Mouse (Mus musculus): Measurements from ENCODE around the gene Lrfn3. TPM values are rescaled to one million over a fixed set of nuclear protein-coding genes. Genes with fewer than 3 reads are reported as not detected.

The Lrfn3 gene
- polyA plus RNA-seq, 1 experiment from 2014 or later = 15.8 TPM

DNA sequence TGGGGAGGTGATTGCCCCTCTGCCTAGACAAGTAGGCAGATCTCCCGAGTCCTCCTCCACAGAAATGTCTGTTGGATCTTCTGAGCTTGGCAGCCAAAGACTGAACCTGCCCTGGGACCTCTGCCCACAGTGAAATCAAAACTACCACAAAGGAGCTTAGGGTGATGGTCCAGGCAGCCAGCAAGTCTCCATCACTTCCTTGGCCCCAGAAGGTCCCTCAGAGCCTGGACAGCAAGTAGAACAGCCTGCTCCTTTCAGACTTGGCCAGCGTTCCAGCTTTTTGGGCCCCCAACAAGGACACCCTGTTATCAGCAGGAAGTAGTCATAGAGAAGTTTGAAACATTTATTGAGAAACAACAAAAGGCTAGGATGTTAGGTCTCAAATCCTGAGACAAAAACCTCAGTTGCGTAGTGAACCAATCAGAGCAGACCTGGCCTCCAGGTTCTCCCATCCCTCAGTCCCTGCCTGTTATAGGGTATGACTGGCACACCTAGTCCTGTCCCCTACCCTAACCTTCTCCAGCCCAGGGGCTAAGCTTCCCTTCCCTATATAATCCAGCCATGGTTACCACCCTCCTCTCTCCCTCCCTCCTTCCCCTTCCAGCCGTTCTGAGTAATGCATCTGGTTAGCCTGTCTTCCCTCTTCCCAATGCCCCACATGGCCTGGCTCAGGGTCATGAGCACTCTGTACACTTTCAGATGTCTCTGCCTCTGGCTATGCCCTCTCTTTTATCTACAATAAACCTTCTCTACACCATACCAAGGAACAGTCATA is 30.4 kb upstream of the Lrfn3 start:
- H3K9me3 ChIP-seq (ENCODE audit: control insufficient read depth, low read length) = no peaks in the 10 kb centered on the region
- no peaks in the 10 kb centered on the region for H3K36me3 ChIP-seq (ENCODE audit: control insufficient read depth, insufficient read depth, low read length)
- no peak for ATAC-seq
- no peak overlapping the region for H3K4me2 ChIP-seq (ENCODE audit: low read length)
- H3K4me3 ChIP-seq (ENCODE audit: low read length) = no peak overlapping the region
- 75% methylated on average over 4 of the region's 4 CpGs for WGBS
- no peak overlapping the region for H3K27ac ChIP-seq (ENCODE audit: low read depth, low read length)
- no peaks in the 10 kb centered on the region for H3K27me3 ChIP-seq (replicated peaks; ENCODE audit: control insufficient read depth, insufficient read depth, low read length)
- H3K9ac ChIP-seq (ENCODE audit: low read depth, low read length) = no peak overlapping the region
- H3K4me1 ChIP-seq (ENCODE audit: control insufficient read depth, insufficient read depth, low read depth, low read length) = no peaks in the 10 kb centered on the region

DNA sequence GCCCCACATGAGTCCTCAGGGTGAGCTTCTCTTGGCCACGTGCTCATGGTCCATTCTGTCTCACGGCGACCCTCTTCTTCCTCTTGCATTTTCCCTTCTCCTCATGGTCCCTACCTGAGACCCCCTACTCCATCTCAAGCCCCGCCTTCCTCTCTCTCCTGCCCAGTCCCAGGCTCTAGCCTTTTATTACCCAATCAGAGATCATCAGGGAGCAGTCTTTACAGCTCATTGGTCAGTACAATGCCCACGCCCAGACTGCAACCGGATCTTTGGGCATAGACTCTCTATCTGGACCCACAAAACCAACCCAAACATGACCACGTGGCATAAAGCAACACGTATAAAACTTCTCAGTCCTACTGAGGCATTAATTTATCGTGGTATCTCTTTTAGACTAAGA is 21.5 kb upstream of the Lrfn3 start:
- no peaks in the 10 kb centered on the region; the same call in 1 of the 2 replicates for H3K27me3 ChIP-seq (replicated peaks; ENCODE audit: control insufficient read depth, insufficient read depth, low read length)
- no peak overlapping the region for H3K9ac ChIP-seq (ENCODE audit: low read depth, low read length)
- no peaks in the 10 kb centered on the region for H3K36me3 ChIP-seq (ENCODE audit: control insufficient read depth, insufficient read depth, low read length)
- H3K4me1 ChIP-seq (ENCODE audit: control insufficient read depth, insufficient read depth, low read depth, low read length) = no peaks in the 10 kb centered on the region
- no peaks in the 10 kb centered on the region for H3K9me3 ChIP-seq (ENCODE audit: control insufficient read depth, low read length)
- no peak for ATAC-seq
- 88% methylated on average over 9 of the region's 9 CpGs for WGBS
- no peak overlapping the region for H3K4me3 ChIP-seq (ENCODE audit: low read length)
- no peak overlapping the region for H3K27ac ChIP-seq (ENCODE audit: low read depth, low read length)
- H3K4me2 ChIP-seq (ENCODE audit: low read length) = no peak overlapping the region

DNA sequence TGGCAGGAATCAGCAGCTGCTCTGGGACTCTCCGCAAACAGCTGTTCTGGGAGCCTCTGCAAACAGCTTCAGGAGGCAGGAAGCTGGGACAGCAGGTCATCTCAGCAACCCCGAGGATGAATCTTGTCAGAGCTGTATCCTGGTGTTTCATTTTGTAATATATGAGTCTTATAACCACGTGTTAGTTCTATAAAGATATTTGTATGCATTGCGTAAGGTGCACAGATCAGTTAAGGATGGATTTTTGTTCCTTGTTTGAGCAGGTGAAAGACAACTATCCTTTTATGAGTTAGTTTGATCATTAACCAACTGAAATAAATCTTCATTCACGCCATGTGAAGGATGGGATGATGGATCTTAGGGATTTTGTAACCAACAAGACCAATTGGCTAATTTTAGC is 17.5 kb upstream of the Lrfn3 start:
- Histone ChIP-seq H3K36me3 (ENCODE audit: control insufficient read depth, insufficient read depth, low read length) (no peaks in the 10 kb centered on the region), H3K4me2 (ENCODE audit: low read length) (no peak overlapping the region)
- WGBS = 67% methylated on average over 5 of the region's 5 CpGs

DNA sequence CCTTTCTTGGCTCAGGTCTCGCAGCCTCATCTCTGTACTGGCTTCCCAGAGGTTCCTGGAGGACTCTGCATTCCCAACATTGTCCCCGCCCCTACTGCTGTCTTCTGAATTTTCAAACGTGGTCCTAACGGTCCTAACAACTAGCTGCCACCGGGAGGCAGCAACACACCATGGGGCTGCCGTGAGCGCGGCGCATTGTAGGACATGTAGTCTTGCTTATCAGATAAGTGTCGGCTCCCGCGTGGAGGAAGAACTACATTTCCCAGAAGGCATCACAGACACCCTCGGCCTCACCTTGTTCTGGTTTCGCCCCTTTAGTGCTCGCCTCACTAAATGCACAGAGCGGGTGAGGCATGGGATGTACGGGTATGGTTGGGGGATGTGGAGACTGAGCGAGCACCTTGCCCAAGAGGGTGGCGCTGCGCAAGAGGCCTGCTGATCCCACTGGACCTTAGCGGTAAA is 11.0 kb upstream of the Lrfn3 start:
- H3K27ac ChIP-seq (ENCODE audit: low read depth, low read length) = peak overlapping the region; percentile 91
- peak overlapping the region; percentile 73 for H3K9ac ChIP-seq (ENCODE audit: low read depth, low read length)
- H3K4me2 ChIP-seq (ENCODE audit: low read length) = peak overlapping the region; percentile 78
- H3K4me1 ChIP-seq (ENCODE audit: control insufficient read depth, insufficient read depth, low read depth, low read length) = no peaks in the 10 kb centered on the region
- under 1% methylated on average over 21 of the region's 21 CpGs for WGBS
- H3K27me3 ChIP-seq (replicated peaks; ENCODE audit: control insufficient read depth, insufficient read depth, low read length) = no peaks in the 10 kb centered on the region
- no peaks in the 10 kb centered on the region for H3K36me3 ChIP-seq (ENCODE audit: control insufficient read depth, insufficient read depth, low read length)
- H3K9me3 ChIP-seq (ENCODE audit: control insufficient read depth, low read length) = no peaks in the 10 kb centered on the region
- peak overlapping the region; percentile 54 for H3K4me3 ChIP-seq (ENCODE audit: low read length)
- ATAC-seq = peak; percentile 100

More for the DNA sequence above, 17.5 kb upstream of the Lrfn3 start:
- no peak overlapping the region for H3K4me3 ChIP-seq (ENCODE audit: low read length)
- no peak for ATAC-seq
- no peak overlapping the region for H3K27ac ChIP-seq (ENCODE audit: low read depth, low read length)
- H3K4me1 ChIP-seq (ENCODE audit: control insufficient read depth, insufficient read depth, low read depth, low read length) = no peaks in the 10 kb centered on the region
- no peak overlapping the region for H3K9ac ChIP-seq (ENCODE audit: low read depth, low read length)
- H3K27me3 ChIP-seq (replicated peaks; ENCODE audit: control insufficient read depth, insufficient read depth, low read length) = no peaks in the 10 kb centered on the region; the same call in 1 of the 2 replicates
- no peaks in the 10 kb centered on the region for H3K9me3 ChIP-seq (ENCODE audit: control insufficient read depth, low read length)

DNA sequence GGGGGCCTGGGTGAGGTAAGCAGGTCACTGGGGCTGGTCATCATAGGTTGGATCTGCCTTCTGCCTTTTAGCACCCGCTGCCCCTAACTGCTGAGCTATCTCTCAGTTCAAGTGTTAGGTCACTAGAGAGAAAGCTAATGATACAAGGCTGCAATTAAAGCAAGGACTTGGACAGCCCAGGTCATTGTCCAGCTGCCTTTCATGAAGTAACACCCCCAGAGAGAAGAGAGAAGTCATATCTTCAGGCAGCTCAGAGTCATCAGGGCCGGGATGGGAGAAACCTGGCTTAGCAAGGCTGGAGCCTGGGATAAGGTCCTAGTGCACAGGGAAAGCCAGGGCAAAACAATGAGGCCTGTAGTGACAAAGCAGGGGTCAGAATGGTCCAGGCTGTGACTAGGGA is 4.9 kb upstream of the Lrfn3 start:
- ATAC-seq = no peak
- no peaks in the 10 kb centered on the region for H3K9me3 ChIP-seq (ENCODE audit: control insufficient read depth, low read length)
- WGBS = 78% methylated on average over 2 of the region's 2 CpGs
- no peaks in the 10 kb centered on the region for H3K36me3 ChIP-seq (ENCODE audit: control insufficient read depth, insufficient read depth, low read length)
- no peak overlapping the region for H3K4me3 ChIP-seq (ENCODE audit: low read length)
- no peaks in the 10 kb centered on the region for H3K27me3 ChIP-seq (replicated peaks; ENCODE audit: control insufficient read depth, insufficient read depth, low read length)
- no peak overlapping the region for H3K9ac ChIP-seq (ENCODE audit: low read depth, low read length)
- no peak overlapping the region for H3K27ac ChIP-seq (ENCODE audit: low read depth, low read length)
- peaks cover 8% of the 10 kb centered on the region for H3K4me1 ChIP-seq (ENCODE audit: control insufficient read depth, insufficient read depth, low read depth, low read length)
- H3K4me2 ChIP-seq (ENCODE audit: low read length) = no peak overlapping the region

DNA sequence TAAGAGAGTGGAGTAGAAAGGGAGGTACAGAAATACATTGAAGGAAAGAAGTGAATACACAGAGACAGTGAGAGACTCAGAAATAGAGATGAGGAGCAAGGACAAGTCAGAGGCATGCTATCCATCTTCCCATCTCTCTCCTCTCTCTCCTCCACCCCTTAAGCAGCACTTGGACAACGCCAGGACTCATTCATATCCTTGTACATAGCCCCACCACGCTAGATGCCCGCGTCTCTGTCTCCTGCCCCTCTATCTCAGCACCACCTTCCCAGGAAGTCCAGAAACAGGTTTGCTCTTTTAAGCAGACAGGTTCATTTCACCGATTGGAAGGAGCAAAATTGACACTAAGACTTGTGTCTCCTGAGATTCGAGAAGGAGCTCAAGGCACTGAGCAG is 769 bp upstream of the Lrfn3 start:
- Histone ChIP-seq H3K36me3 (ENCODE audit: control insufficient read depth, insufficient read depth, low read length) (peaks cover 8% of the 10 kb centered on the region; the same call in 1 of the 2 replicates), H3K27me3 (replicated peaks; ENCODE audit: control insufficient read depth, insufficient read depth, low read length) (no peaks in the 10 kb centered on the region), H3K9me3 (ENCODE audit: control insufficient read depth, low read length) (no peaks in the 10 kb centered on the region), H3K4me2 (ENCODE audit: low read length) (peak overlapping the region; percentile 71), H3K9ac (ENCODE audit: low read depth, low read length) (peak overlapping the region; percentile 96), H3K27ac (ENCODE audit: low read depth, low read length) (peak overlapping the region; percentile 74), H3K4me1 (ENCODE audit: control insufficient read depth, insufficient read depth, low read depth, low read length) (peaks cover 45% of the 10 kb centered on the region), H3K4me3 (ENCODE audit: low read length) (peak overlapping the region; percentile 83)
- peak; percentile 48 for ATAC-seq
- WGBS = 65% methylated on average over 6 of the region's 6 CpGs

DNA sequence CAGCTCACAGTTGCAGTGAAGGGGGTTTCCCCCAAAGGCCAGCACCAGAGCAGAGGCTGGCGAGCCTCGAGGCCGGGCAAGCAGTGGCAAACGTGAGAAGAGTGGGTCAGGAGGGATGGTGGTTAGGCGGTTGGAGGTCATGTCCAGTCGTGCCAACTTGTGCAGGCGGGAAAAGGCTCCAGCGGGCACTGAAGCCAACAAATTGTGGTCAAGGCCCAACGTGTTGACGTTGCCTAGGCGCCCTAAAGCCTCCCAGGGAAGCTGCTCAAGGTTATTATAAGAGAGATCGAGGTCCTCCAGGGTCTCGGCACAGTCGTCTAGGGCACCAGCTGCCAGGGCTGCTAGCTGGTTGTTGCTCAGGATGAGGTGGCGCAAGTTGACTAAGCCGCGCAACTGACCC is 2.5 kb downstream of the Lrfn3 start:
- 84% methylated on average over 17 of the region's 17 CpGs for WGBS
- Histone ChIP-seq H3K36me3 (ENCODE audit: control insufficient read depth, insufficient read depth, low read length) (peaks cover 17% of the 10 kb centered on the region), H3K4me3 (ENCODE audit: low read length) (no peak overlapping the region), H3K9ac (ENCODE audit: low read depth, low read length) (no peak overlapping the region), H3K9me3 (ENCODE audit: control insufficient read depth, low read length) (no peaks in the 10 kb centered on the region), H3K27me3 (replicated peaks; ENCODE audit: control insufficient read depth, insufficient read depth, low read length) (no peaks in the 10 kb centered on the region), H3K4me1 (ENCODE audit: control insufficient read depth, insufficient read depth, low read depth, low read length) (peaks cover 45% of the 10 kb centered on the region), H3K27ac (ENCODE audit: low read depth, low read length) (no peak overlapping the region), H3K4me2 (ENCODE audit: low read length) (peak overlapping the region; percentile 10)
- no peak for ATAC-seq

DNA sequence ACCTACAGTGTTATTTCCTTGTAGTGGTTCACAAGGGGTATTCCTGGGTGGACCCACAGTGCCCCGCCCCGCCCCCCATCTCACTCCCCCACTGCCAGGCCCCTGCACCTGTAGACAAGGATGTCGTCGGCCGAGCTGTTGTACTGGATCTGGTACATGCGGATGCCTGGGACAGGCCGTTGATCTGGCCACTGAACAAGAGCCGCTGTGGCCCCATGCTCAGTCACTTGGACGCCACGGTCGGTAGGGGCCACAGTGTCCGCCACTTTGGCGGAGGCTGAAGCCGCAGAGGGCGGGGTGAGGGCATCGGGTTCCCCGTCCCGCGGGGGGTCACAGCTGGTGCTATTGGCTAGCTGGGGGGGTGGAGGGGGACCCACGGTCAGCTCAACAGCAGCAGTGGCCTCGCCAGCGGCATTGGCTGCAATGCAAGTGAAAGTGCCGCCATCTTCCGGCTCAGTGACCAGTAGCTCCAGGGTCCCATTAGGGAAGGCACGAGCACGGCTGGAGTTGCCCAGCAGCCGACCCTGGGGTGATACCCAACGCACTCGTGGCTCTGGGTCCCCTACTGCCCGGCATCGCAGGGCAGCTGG is 3.2 kb downstream of the Lrfn3 start:
- H3K9ac ChIP-seq (ENCODE audit: low read depth, low read length) = no peak overlapping the region
- 72% methylated on average over 31 of the region's 31 CpGs for WGBS
- H3K27ac ChIP-seq (ENCODE audit: low read depth, low read length) = no peak overlapping the region
- peak overlapping the region; percentile 10 for H3K4me2 ChIP-seq (ENCODE audit: low read length)
- H3K36me3 ChIP-seq (ENCODE audit: control insufficient read depth, insufficient read depth, low read length) = peaks cover 17% of the 10 kb centered on the region
- no peak for ATAC-seq
- no peaks in the 10 kb centered on the region for H3K9me3 ChIP-seq (ENCODE audit: control insufficient read depth, low read length)
- H3K27me3 ChIP-seq (replicated peaks; ENCODE audit: control insufficient read depth, insufficient read depth, low read length) = no peaks in the 10 kb centered on the region
- peaks cover 45% of the 10 kb centered on the region for H3K4me1 ChIP-seq (ENCODE audit: control insufficient read depth, insufficient read depth, low read depth, low read length)
- peak overlapping the region; percentile 0; the same call in 1 of the 2 replicates for H3K4me3 ChIP-seq (ENCODE audit: low read length)

DNA sequence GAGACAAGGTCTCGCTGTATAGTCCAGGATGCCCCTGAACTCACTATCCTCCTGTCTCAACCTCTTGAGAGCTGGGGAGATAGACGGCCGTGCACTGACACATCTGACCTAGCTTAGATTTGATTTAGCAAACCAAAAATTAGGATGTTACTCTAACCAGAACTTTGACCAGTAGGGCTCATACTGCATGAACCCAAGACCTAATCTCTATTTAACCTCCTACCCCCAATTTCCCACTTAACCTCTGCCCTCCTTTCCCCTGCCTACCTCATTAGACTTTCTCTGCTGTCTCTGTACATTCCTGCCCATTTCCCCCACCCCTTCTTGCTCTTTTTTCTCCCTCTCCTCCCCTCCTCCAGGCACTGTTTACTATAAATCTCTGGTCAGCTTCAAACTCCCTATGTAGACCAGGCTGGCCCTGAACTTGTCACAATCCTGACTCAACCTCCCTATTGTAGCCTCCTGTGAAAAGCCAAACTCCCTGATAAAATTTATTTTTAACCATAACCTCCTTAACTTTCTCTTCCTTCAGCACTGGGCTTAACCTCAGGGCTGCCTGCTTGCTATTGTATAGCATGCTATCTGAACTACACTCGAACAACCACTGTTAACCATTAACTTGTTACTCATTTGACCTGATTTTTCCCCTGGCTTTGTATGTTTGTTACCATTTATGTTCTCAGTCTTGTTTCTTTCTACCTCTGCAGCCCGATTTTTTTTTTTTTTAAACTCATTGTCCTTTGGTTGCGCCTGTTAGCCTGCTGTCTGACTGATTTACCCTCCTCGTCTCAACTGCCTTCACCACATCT is 4.0 kb downstream of the Lrfn3 start:
- Histone ChIP-seq H3K27me3 (replicated peaks; ENCODE audit: control insufficient read depth, insufficient read depth, low read length) (no peaks in the 10 kb centered on the region), H3K9me3 (ENCODE audit: control insufficient read depth, low read length) (no peaks in the 10 kb centered on the region), H3K4me3 (ENCODE audit: low read length) (no peak overlapping the region), H3K4me1 (ENCODE audit: control insufficient read depth, insufficient read depth, low read depth, low read length) (peaks cover 45% of the 10 kb centered on the region), H3K4me2 (ENCODE audit: low read length) (peak overlapping the region; percentile 10), H3K9ac (ENCODE audit: low read depth, low read length) (no peak overlapping the region), H3K36me3 (ENCODE audit: control insufficient read depth, insufficient read depth, low read length) (peaks cover 17% of the 10 kb centered on the region), H3K27ac (ENCODE audit: low read depth, low read length) (no peak overlapping the region)
- ATAC-seq = no peak
- WGBS = 55% methylated on average over 7 of the region's 7 CpGs
